Mouse (Mus musculus) midbrain, embryonic 14.5 days (tissue): ENCODE data around the gene Cadps2. TPM values are rescaled to one million over a fixed set of nuclear protein-coding genes. Genes with fewer than 3 reads are reported as not detected.

Source experiments
- ATAC-seq: fragments of 200-750 bp; cut with Nextera tagmentation; 2 replicates; pipeline ENCODE4 v1.8.0; 2017; ENCODE audit warnings: moderate number of reproducible peaks, moderate library complexity; ENCODE audit not compliant: low FRiP score, low TSS enrichment
- DNase-seq: peaks from one replicate; pipeline ENCODE4 v3.0.0-alpha.2; 2015
- H3K27ac ChIP-seq: fragments of 300-500 bp; sonication (generic); replicated peaks from 2 replicates; pipeline ENCODE4 v1.5.1; 2014; ENCODE audit warnings: mild to moderate bottlenecking, low read depth, low read length, moderate library complexity
- H3K27me3 ChIP-seq: fragments of 300-500 bp; sonication (generic); 2 replicates; pipeline ENCODE4 v1.6.1; 2014; ENCODE audit warnings: low read length, control low read depth, mixed read lengths; ENCODE audit not compliant: control insufficient read depth, insufficient read depth
- H3K36me3 ChIP-seq: fragments of 300-500 bp; sonication (generic); 2 replicates; pipeline ENCODE4 v1.6.1; 2014; ENCODE audit warnings: low read length, control low read depth; ENCODE audit not compliant: control insufficient read depth, insufficient read depth
- H3K4me1 ChIP-seq: fragments of 300-500 bp; sonication (generic); 2 replicates; pipeline ENCODE4 v1.6.1; 2014; ENCODE audit warnings: mild to moderate bottlenecking, antibody characterized with exemption, low read length, control low read depth; ENCODE audit not compliant: control insufficient read depth, insufficient read depth
- H3K4me2 ChIP-seq: fragments of 300-500 bp; sonication (generic); 2 replicates; pipeline ENCODE4 v1.6.1; 2014; ENCODE audit warnings: mild to moderate bottlenecking, low read length, moderate library complexity
- H3K4me3 ChIP-seq: fragments of 300-500 bp; sonication (generic); replicated peaks from 2 replicates; pipeline ENCODE4 v1.5.1; 2014; ENCODE audit warnings: low read depth, low read length
- H3K9ac ChIP-seq: fragments of 300-500 bp; sonication (generic); replicated peaks from 2 replicates; pipeline ENCODE4 v1.6.1; 2014; ENCODE audit warnings: mild to moderate bottlenecking, low read length, moderate library complexity
- H3K9me3 ChIP-seq: fragments of 300-500 bp; sonication (generic); 2 replicates; pipeline ENCODE4 v1.6.1; 2016; ENCODE audit warnings: low read length, control low read depth, mixed read lengths; ENCODE audit not compliant: control insufficient read depth
- WGBS: fragments of 180-500 bp; shearing (Covaris S2); extraction: QIAGEN DNeasy Blood & Tissue Kit; methylation state at CpG from one replicate; pipeline ENCODE4 v1.1.7; 2014; 5-methylcytosine and 5-hydroxymethylcytosine counted together
- polyA plus RNA-seq: library from polyadenylated mRNA; unstranded; fragments of >200 nt; fragmentation: Nextera tagmentation; extraction: Ambion mirVana; gene quantifications from 2 replicates; pipeline ENCODE4 v1.2.1, GENCODE M21; 2014

Gene Cadps2
- polyA plus RNA-seq, 1 experiment from 2014 or later = 9.5 TPM

- WGBS = 4% methylated on average over 8 of the region's 8 CpGs
Measured at GRCm38 (mm10) chr6:23255161-23255560, 584.1 kb downstream of the Cadps2 start.

GRCm38 (mm10) chr6:23254644-23255043, 584.6 kb downstream of the Cadps2 start:
- no peak overlapping the region for H3K4me3 ChIP-seq
- H3K9ac ChIP-seq = no peak overlapping the region
- H3K4me2 ChIP-seq = no peak overlapping the region
- WGBS = 2% methylated on average over 11 of the region's 11 CpGs
- H3K27ac ChIP-seq = no peak overlapping the region
- peaks cover 92% of the 10 kb centered on the region for H3K27me3 ChIP-seq
- H3K9me3 ChIP-seq = no peaks in the 10 kb centered on the region
- ATAC-seq (no peak), DNase-seq (no peak)
- H3K36me3 ChIP-seq = no peaks in the 10 kb centered on the region
- no peaks in the 10 kb centered on the region for H3K4me1 ChIP-seq

More at GRCm38 (mm10) chr6:23255161-23255560, 584.1 kb downstream of the Cadps2 start:
- ATAC-seq (no peak), DNase-seq (no peak)
- Histone ChIP-seq H3K9ac (no peak overlapping the region), H3K9me3 (no peaks in the 10 kb centered on the region), H3K4me1 (no peaks in the 10 kb centered on the region), H3K4me3 (no peak overlapping the region), H3K27me3 (peaks cover 92% of the 10 kb centered on the region), H3K27ac (no peak overlapping the region), H3K36me3 (no peaks in the 10 kb centered on the region), H3K4me2 (no peak overlapping the region)

GRCm38 (mm10) chr6:23253353-23254311, 585.6 kb downstream of the Cadps2 start:
- Histone ChIP-seq H3K27ac (no peak overlapping the region), H3K4me1 (no peaks in the 10 kb centered on the region), H3K9me3 (no peaks in the 10 kb centered on the region), H3K4me2 (no peak overlapping the region), H3K9ac (no peak overlapping the region), H3K27me3 (peaks cover 92% of the 10 kb centered on the region), H3K4me3 (no peak overlapping the region), H3K36me3 (no peaks in the 10 kb centered on the region)
- no peak for ATAC-seq
- peak; percentile 52 for DNase-seq
- whole genome bisulfite sequencing = under 1% methylated on average over 42 of the region's 43 CpGs

GRCm38 (mm10) chr6:23252196-23253135, 586.8 kb downstream of the Cadps2 start:
- WGBS = 2% methylated on average over 20 of the region's 20 CpGs
- peak; percentile 53 for DNase-seq
- Histone ChIP-seq H3K27ac (no peak overlapping the region), H3K4me3 (no peak overlapping the region), H3K4me1 (0 out of 2 replicates have a peak, but pooled peaks cover 3% of the 10 kb centered on the region), H3K27me3 (peaks cover 92% of the 10 kb centered on the region), H3K36me3 (no peaks in the 10 kb centered on the region), H3K9ac (no peak overlapping the region), H3K4me2 (no peak overlapping the region), H3K9me3 (no peaks in the 10 kb centered on the region)
- ATAC-seq = no peak

GRCm38 (mm10) chr6:23251431-23251830, 587.8 kb downstream of the Cadps2 start:
- Histone ChIP-seq H3K27me3 (peaks cover 92% of the 10 kb centered on the region), H3K9ac (no peak overlapping the region), H3K4me2 (no peak overlapping the region), H3K27ac (no peak overlapping the region), H3K4me3 (no peak overlapping the region), H3K36me3 (no peaks in the 10 kb centered on the region), H3K9me3 (no peaks in the 10 kb centered on the region), H3K4me1 (0 out of 2 replicates have a peak, but pooled peaks cover 3% of the 10 kb centered on the region)
- ATAC-seq (no peak), DNase-seq (no peak)
- WGBS = 2% methylated on average over 3 of the region's 3 CpGs

- H3K27ac ChIP-seq = no peak overlapping the region
- 0 out of 2 replicates have a peak, but pooled peaks cover 3% of the 10 kb centered on the region for H3K4me1 ChIP-seq
- H3K4me3 ChIP-seq = no peak overlapping the region
- H3K27me3 ChIP-seq = peaks cover 92% of the 10 kb centered on the region
- ATAC-seq = no peak
- DNase-seq = no peak
- no peak overlapping the region for H3K9ac ChIP-seq
- H3K9me3 ChIP-seq = no peaks in the 10 kb centered on the region
- H3K4me2 ChIP-seq = no peak overlapping the region
- under 1% methylated on average over 22 of the region's 22 CpGs for WGBS
- no peaks in the 10 kb centered on the region for H3K36me3 ChIP-seq
Measured at GRCm38 (mm10) chr6:23250288-23250955, 588.8 kb downstream of the Cadps2 start.

- under 1% methylated on average over 29 of the region's 29 CpGs for WGBS
Measured at GRCm38 (mm10) chr6:23249616-23250287, 589.5 kb downstream of the Cadps2 start.

More at GRCm38 (mm10) chr6:23249616-23250287, 589.5 kb downstream of the Cadps2 start:
- Histone ChIP-seq H3K4me3 (peak overlapping the region; percentile 26), H3K4me1 (0 out of 2 replicates have a peak, but pooled peaks cover 3% of the 10 kb centered on the region), H3K4me2 (peak overlapping the region; percentile 51), H3K27ac (no peak overlapping the region), H3K36me3 (no peaks in the 10 kb centered on the region), H3K9ac (0 out of 2 replicates have a peak overlapping the region, but pooled peaks have one; percentile 6), H3K27me3 (peaks cover 92% of the 10 kb centered on the region), H3K9me3 (no peaks in the 10 kb centered on the region)
- peak; percentile 41; the same call in 1 of the 2 replicates for ATAC-seq
- DNase-seq = peak; percentile 73
